Mouse (Mus musculus) activated CD4-positive, CD25-positive, alpha-beta regulatory T cell, adult 9 weeks (primary cell): Measurements from ENCODE around the gene 1700113H08Rik. TPM values are rescaled to one million over a fixed set of nuclear protein-coding genes. Genes with fewer than 3 reads are reported as not detected.

ENCODE experiments used
- polyA plus RNA-seq: library from polyadenylated mRNA; unstranded; fragments of 100-300 nt; shearing (Covaris generic); gene quantifications from one replicate; pipeline ENCODE4 v1.2.1, GENCODE M21; 2017

1700113H08Rik gene
- not detected for polyA plus RNA-seq

DNA sequence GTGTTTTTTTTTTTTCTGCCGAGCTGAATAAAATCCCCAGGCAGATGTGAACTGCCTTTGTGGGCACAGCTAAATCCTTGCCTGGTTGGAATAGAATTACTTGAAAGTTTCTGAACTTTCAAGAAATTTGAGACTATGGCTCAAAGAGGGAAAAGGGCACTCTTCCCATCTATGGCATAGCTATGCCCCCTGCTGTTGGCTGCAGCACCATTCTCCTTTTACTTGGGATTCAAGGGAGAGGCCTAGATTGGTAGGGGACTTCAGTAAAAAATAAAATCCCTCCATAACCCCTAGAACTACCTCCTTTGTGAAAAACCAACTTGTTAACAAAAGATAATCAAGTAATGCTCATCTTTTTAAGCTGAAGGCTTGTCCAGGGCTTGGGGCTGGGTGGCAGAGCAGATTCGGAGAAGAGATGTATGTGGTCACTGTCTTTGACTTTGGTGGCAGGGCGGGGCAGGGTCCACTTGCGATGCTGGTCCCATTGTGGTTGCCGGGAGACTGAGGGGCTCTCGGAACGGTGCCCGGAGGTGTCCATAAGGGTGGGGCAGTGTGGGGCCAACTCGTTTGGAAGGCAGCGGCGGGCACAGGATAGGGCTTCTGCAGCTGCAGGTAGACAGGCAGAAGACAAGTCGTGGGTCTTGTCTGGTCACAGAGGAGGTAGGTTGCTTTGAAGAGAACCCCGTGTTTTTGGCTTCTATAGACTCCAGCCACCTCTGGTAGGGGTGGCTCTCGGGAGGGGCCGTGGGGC is at the start of gene 1700113H08Rik:
Gene 1700113H08Rik, plus strand, starts transcription at position 546 of the 751 bp plus-strand sequence.

Other genes with a start within 250 kb of the 1700113H08Rik start
- 0.55 TPM for gene Stab2, start 50.0 kb upstream of the 1700113H08Rik start, polyA plus RNA-seq